Mouse (Mus musculus): ENCODE measurements at regions not wholly inside any gene's neighbourhood (a gene's known extent, or its start where the extent isn't known, plus 50 kb on each side); places are given as distances from the start of the nearest gene placed in this dataset.

DNA sequence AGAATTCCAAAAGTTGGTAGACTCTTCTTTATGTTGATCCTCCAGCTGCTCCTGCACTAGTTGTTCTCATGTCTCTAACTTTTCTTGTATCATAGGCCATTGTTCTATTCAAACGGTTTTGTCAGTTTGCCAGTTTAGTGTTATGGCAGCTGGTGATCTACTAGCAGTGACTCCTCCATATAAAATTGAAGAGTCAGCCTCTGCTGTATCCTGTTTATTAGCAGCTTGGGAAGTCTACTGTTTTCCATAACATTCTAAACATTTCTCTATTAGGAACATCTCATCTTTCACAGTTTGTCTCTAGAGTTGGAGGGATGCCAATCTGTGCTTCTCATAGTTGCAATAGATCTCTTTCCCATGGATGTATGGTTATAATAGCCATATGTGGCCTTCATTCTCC is 58.6 kb downstream of the Drd1 start:
- Histone ChIP-seq H3K36me3 (ENCODE audit: control insufficient read depth, insufficient read depth, low read length) (no peaks in the 10 kb centered on the region), H3K27me3 (ENCODE audit: control insufficient read depth, insufficient read depth, low read length) (no peaks in the 10 kb centered on the region), H3K4me1 (ENCODE audit: control insufficient read depth, insufficient read depth, insufficient read length) (no peaks in the 10 kb centered on the region), H3K27ac (ENCODE audit: insufficient read depth, low read length) (no peak overlapping the region), H3K4me3 (ENCODE audit: extremely low read depth, insufficient read depth, insufficient read length) (no peak overlapping the region)
- DNase-seq (ENCODE audit: low read depth in 1 of 2, low spot score in 2 of 2), result no peak
- WGBS, result 61% methylated on average over 1 of the region's 1 CpGs
- no peak for TF ChIP-seq POLR2A (IDR thresholded peaks at IDR 0.05; ENCODE audit: low read depth, low read length)
- TF ChIP-seq CTCF (IDR thresholded peaks at IDR 0.05; ENCODE audit: extremely low read depth, insufficient read depth, insufficient read length, insufficient replicate concordance), result no peak

DNA sequence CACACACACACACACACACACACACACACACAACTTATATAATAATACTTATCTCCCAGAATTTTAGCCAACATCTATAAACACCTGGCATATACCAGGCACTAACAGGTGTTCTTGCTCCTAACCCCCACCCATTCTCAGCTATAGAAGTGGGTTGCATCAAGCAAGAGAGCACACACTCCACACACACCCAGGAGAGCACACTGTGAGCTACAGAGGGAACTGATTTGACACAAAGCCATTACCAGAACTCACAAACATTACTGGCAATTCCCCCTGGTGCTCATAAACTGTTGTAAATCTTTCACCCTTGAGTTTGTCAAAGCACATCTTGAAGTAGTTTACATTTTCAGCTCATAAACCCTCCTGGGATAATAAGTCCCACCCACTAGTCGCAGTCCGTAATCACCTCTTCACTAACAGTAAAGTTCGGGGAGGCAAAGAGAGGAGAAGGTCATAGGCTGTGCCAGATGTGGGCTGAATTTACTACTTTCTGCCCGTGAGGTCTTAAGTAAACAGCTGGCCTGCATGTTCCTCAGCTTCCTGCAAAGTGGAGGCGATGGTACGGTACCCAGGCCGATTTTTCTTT is 62.5 kb downstream of the Drd1 start:
- Histone ChIP-seq H3K27ac (ENCODE audit: insufficient read depth, low read length) (no peak overlapping the region), H3K36me3 (ENCODE audit: control insufficient read depth, insufficient read depth, low read length) (no peaks in the 10 kb centered on the region), H3K4me1 (ENCODE audit: control insufficient read depth, insufficient read depth, insufficient read length) (no peaks in the 10 kb centered on the region), H3K4me3 (ENCODE audit: extremely low read depth, insufficient read depth, insufficient read length) (no peak overlapping the region), H3K27me3 (ENCODE audit: control insufficient read depth, insufficient read depth, low read length) (no peaks in the 10 kb centered on the region)
- no peak for TF ChIP-seq POLR2A (IDR thresholded peaks at IDR 0.05; ENCODE audit: low read depth, low read length)
- no peak for TF ChIP-seq CTCF (IDR thresholded peaks at IDR 0.05; ENCODE audit: extremely low read depth, insufficient read depth, insufficient read length, insufficient replicate concordance)
- no peak for DNase-seq (ENCODE audit: low read depth in 1 of 2, low spot score in 2 of 2)
- 62% methylated on average over 7 of the region's 7 CpGs for WGBS

DNA sequence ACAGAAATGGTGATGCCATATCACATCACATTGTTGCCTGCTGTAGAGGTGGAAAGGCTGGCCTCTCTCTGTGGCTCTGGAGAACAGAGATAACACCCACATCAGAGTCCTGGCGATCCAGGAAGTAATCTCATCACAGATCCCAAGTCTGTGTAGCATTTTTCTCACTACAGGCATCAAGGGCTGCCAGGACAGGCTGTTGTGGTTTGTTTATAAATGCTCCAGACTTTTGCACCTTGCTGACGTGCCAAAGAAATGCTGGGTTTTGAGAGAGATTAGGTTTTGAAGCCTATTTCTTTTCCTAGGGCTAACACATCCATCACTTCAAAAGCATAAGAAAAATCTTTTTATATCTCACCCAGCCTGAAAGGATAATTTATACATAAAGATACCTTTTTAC is 76.3 kb downstream of the Drd1 start:
- Histone ChIP-seq H3K27me3 (ENCODE audit: control insufficient read depth, insufficient read depth, low read length) (no peaks in the 10 kb centered on the region), H3K4me3 (ENCODE audit: extremely low read depth, insufficient read depth, insufficient read length) (no peak overlapping the region), H3K36me3 (ENCODE audit: control insufficient read depth, insufficient read depth, low read length) (no peaks in the 10 kb centered on the region), H3K4me1 (ENCODE audit: control insufficient read depth, insufficient read depth, insufficient read length) (no peaks in the 10 kb centered on the region), H3K27ac (ENCODE audit: insufficient read depth, low read length) (no peak overlapping the region)
- TF ChIP-seq POLR2A (IDR thresholded peaks at IDR 0.05; ENCODE audit: low read depth, low read length) (no peak), CTCF (IDR thresholded peaks at IDR 0.05; ENCODE audit: extremely low read depth, insufficient read depth, insufficient read length, insufficient replicate concordance) (no peak)
- no peak for DNase-seq (ENCODE audit: low read depth in 1 of 2, low spot score in 2 of 2)
- 29% methylated on average over 2 of the region's 2 CpGs for WGBS

DNA sequence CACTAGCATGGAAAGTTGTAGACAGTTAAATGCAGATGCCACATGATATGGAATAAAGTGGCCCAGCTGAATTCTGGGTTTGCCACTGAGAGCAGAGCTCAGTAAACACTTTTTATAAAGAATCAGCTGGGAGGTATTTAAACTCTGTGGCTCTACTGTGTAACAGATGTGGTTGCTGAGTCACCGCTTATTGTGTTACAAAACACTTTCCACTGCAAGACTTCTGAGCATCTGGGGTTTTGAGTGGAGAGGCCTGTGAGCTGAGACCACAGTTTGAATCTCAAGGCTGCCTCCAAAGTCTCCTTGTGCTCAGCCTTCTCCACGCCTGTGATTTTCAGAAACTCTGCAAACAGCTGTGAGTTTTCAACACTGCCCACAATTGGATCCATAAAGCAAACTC is 86.1 kb downstream of the Drd1 start:
- WGBS, result 74% methylated on average over 2 of the region's 2 CpGs
- no peak overlapping the region for H3K27ac ChIP-seq (ENCODE audit: insufficient read depth, low read length)
- H3K27me3 ChIP-seq (ENCODE audit: control insufficient read depth, insufficient read depth, low read length), result no peaks in the 10 kb centered on the region

DNA sequence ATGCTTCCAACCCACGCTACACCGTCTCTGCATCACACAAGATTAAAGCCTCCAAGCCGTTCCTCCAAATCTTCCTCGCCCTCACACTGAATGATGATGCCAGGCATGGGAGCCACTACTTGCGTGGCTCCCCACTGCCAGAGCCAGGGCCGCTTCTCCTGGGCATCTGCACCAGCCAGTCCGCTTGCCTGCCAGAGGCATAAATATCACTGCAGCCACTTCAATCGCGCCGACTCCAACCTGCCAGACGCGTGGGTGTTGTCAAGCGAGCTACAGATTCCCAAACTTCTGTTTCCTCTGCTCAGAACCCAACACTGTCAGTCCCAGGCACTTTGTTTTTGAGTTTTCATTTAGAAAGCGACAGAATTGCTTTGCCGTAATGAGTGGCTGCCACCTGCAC is 99.3 kb downstream of the Drd1 start:
- Histone ChIP-seq H3K4me1 (ENCODE audit: control insufficient read depth, insufficient read depth, insufficient read length) (no peaks in the 10 kb centered on the region), H3K36me3 (ENCODE audit: control insufficient read depth, insufficient read depth, low read length) (no peaks in the 10 kb centered on the region), H3K4me3 (ENCODE audit: extremely low read depth, insufficient read depth, insufficient read length) (no peak overlapping the region), H3K27me3 (ENCODE audit: control insufficient read depth, insufficient read depth, low read length) (no peaks in the 10 kb centered on the region), H3K27ac (ENCODE audit: insufficient read depth, low read length) (no peak overlapping the region)
- no peak for DNase-seq (ENCODE audit: low read depth in 1 of 2, low spot score in 2 of 2)
- WGBS, result 92% methylated on average over 15 of the region's 15 CpGs
- TF ChIP-seq POLR2A (IDR thresholded peaks at IDR 0.05; ENCODE audit: low read depth, low read length), result no peak
- no peak for TF ChIP-seq CTCF (IDR thresholded peaks at IDR 0.05; ENCODE audit: extremely low read depth, insufficient read depth, insufficient read length, insufficient replicate concordance)

More for the DNA sequence above, 86.1 kb downstream of the Drd1 start:
- no peaks in the 10 kb centered on the region for H3K4me1 ChIP-seq (ENCODE audit: control insufficient read depth, insufficient read depth, insufficient read length)
- no peak for DNase-seq (ENCODE audit: low read depth in 1 of 2, low spot score in 2 of 2)
- no peaks in the 10 kb centered on the region for H3K36me3 ChIP-seq (ENCODE audit: control insufficient read depth, insufficient read depth, low read length)
- TF ChIP-seq POLR2A (IDR thresholded peaks at IDR 0.05; ENCODE audit: low read depth, low read length) (no peak), CTCF (IDR thresholded peaks at IDR 0.05; ENCODE audit: extremely low read depth, insufficient read depth, insufficient read length, insufficient replicate concordance) (no peak)
- no peak overlapping the region for H3K4me3 ChIP-seq (ENCODE audit: extremely low read depth, insufficient read depth, insufficient read length)

DNA sequence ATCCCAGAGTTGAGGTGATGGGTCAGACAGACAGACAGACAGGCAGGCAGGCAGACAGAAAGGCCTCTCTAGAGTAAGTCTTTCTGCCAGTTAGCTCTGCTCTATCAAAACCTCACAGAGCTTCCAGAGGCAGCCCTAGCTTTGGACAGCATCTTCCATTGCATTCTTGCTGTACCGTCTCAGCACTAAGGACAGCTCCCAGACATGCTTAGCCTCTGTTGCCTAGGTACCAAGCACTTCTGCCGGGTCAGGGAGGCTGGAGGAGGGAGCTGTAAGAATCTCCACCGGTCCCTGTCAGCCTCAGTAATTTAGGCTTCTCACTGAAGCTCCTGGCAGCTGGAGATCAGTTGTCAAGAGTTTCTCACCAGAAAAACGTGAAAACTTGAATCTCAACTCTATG is 107.4 kb downstream of the Drd1 start:
- H3K4me3 ChIP-seq (ENCODE audit: extremely low read depth, insufficient read depth, insufficient read length), result no peak overlapping the region
- TF ChIP-seq POLR2A (IDR thresholded peaks at IDR 0.05; ENCODE audit: low read depth, low read length) (no peak), CTCF (IDR thresholded peaks at IDR 0.05; ENCODE audit: extremely low read depth, insufficient read depth, insufficient read length, insufficient replicate concordance) (no peak)
- H3K36me3 ChIP-seq (ENCODE audit: control insufficient read depth, insufficient read depth, low read length), result no peaks in the 10 kb centered on the region
- H3K4me1 ChIP-seq (ENCODE audit: control insufficient read depth, insufficient read depth, insufficient read length), result no peaks in the 10 kb centered on the region
- no peak overlapping the region for H3K27ac ChIP-seq (ENCODE audit: insufficient read depth, low read length)
- H3K27me3 ChIP-seq (ENCODE audit: control insufficient read depth, insufficient read depth, low read length), result no peaks in the 10 kb centered on the region
- no peak for DNase-seq (ENCODE audit: low read depth in 1 of 2, low spot score in 2 of 2)
- 6% methylated on average over 4 of the region's 4 CpGs for WGBS

DNA sequence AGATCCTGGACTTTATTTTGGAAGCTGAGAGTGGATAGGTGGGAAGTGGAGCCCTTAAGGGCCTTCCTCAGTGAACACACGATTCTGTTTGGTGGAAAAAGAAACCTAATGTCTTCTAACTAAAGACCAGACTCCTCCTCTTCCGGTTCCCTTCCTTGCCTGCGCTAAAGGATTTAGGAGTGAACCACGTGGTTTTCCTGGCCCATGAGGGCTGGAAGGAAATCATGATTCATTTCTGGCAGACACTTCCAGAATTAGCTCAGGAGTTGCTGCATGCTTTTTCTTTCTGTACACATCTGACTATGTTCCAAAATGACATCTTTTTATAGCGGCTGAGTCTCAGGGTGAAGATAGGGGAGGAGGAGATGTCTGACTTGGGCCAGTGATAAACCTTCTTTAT is 109.8 kb downstream of the Drd1 start:
- WGBS, result 46% methylated on average over 5 of the region's 5 CpGs
- H3K36me3 ChIP-seq (ENCODE audit: control insufficient read depth, insufficient read depth, low read length), result no peaks in the 10 kb centered on the region
- DNase-seq (ENCODE audit: low read depth in 1 of 2, low spot score in 2 of 2), result no peak
- H3K27ac ChIP-seq (ENCODE audit: insufficient read depth, low read length), result no peak overlapping the region
- no peaks in the 10 kb centered on the region for H3K4me1 ChIP-seq (ENCODE audit: control insufficient read depth, insufficient read depth, insufficient read length)
- TF ChIP-seq CTCF (IDR thresholded peaks at IDR 0.05; ENCODE audit: extremely low read depth, insufficient read depth, insufficient read length, insufficient replicate concordance), result no peak
- no peak for TF ChIP-seq POLR2A (IDR thresholded peaks at IDR 0.05; ENCODE audit: low read depth, low read length)
- H3K27me3 ChIP-seq (ENCODE audit: control insufficient read depth, insufficient read depth, low read length), result no peaks in the 10 kb centered on the region
- no peak overlapping the region for H3K4me3 ChIP-seq (ENCODE audit: extremely low read depth, insufficient read depth, insufficient read length)

Data from spleen, adult 2 months (tissue).